Mouse (Mus musculus): ENCODE measurements around the gene Nufip1.

DNA sequence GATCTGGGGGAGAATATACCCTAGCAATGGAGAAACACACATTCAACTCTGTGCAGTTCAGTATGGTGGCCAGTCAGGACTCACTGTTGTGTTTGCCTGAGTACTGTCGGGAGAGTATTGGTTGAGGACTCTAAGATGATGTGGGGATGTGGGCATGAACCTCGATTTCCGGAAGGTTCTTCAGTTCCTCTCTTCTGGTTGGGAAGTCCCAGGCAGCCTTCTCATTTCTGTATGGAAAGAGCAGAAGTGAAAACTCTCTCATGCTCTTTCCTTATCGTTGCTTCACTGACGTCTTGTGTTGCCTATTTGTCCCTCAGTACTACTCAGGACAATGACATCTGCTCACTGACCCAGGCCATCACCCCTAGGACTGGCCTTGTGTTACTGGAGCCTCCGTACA is 68.7 kb downstream of the Nufip1 start:
- TF ChIP-seq CTCF (IDR thresholded peaks at IDR 0.05; ENCODE audit: low read depth, low read length) (no peak), GATA1 (IDR thresholded peaks at IDR 0.05; ENCODE audit: borderline replicate concordance, low read length) (no peak), TAL1 (conservative IDR thresholded peaks at IDR 0.05; ENCODE audit: low read depth, low read length) (no peak), GATA2 (IDR thresholded peaks at IDR 0.05; ENCODE audit: borderline replicate concordance, low read depth, low read length) (no peak), POLR2AphosphoS5 (IDR thresholded peaks at IDR 0.05; ENCODE audit: insufficient replicate concordance, low read depth, low read length) (no peak)

All from G1E (cell line).